Mouse (Mus musculus) testis, adult 2 months (tissue): ENCODE data around the gene Sox1.

ENCODE experiments used
- CTCF ChIP-seq: fragments of 200-500 bp; IDR thresholded peaks from 2 replicates; pipeline ENCODE4 v1.5.1; 2012; ENCODE audit warnings: low read depth, mild to moderate bottlenecking, inconsistent platforms, low read length, moderate library complexity; ENCODE audit not compliant: control insufficient read depth, insufficient read depth, insufficient replicate concordance
- POLR2A ChIP-seq: fragments of 200-500 bp; IDR thresholded peaks from 2 replicates; pipeline ENCODE4 v1.6.1; 2012; ENCODE audit warnings: low read depth, mild to moderate bottlenecking, inconsistent platforms, low read length, moderate library complexity; ENCODE audit not compliant: control insufficient read depth

DNA sequence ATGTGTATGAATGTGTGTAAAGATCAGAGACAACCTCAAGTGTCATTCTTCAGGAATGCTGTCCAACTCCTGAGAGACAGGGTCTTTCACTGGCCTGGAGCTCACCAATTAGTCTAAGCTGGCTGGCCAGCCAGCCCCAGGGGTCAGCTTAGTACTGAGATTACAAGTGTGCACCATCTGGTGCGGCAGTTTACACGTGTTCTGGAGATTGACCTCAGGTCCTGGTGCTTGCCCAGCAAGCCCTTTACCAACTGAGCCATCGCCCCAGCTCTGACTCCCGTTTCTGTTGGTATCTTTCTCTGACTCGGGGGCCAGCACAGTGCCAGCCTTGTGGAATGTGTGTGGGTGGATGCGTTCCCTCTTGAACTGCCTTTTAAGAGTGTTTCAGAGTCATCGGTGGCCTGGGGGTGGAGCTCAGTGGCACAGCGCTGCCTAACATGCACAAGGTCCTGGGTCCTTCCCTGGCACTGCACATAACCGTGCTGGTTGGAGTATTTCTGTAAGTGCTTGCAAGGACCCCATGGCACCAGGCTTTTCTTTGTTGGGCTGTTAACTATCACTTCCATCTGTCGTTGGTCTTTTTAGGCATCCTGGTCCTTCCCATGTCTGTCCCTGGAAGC, 40.6 kb upstream of the Sox1 start:
- no peak for TF ChIP-seq POLR2A
- no peak for TF ChIP-seq CTCF
